Mouse (Mus musculus) cerebellum, adult 2 months (tissue): ENCODE data around the gene Agbl5.

Source experiments
- CTCF ChIP-seq: fragments of 200-500 bp; IDR thresholded peaks from 2 replicates; pipeline ENCODE4 v1.5.1; 2011; ENCODE audit warnings: low read depth, mild to moderate bottlenecking, control low read depth, low read length, moderate library complexity, borderline replicate concordance; ENCODE audit not compliant: insufficient read depth
- POLR2A ChIP-seq: fragments of 200-500 bp; IDR thresholded peaks from 2 replicates; pipeline ENCODE4 v1.6.1; 2011; ENCODE audit warnings: low read length, control low read depth, borderline replicate concordance; ENCODE audit not compliant: insufficient read depth

- no peak for TF ChIP-seq POLR2A
- no peak for TF ChIP-seq CTCF
Measured at GRCm38 (mm10) chr5:30901860-30902259, 13.4 kb downstream of the Agbl5 start.
